Mouse (Mus musculus) MEL (cell line): ENCODE measurements around the gene Chsy1. TPM values are rescaled to one million over a fixed set of nuclear protein-coding genes. Genes with fewer than 3 reads are reported as not detected.

ENCODE experiments used
- DNase-seq: peaks from one replicate; pipeline ENCODE4 v3.0.0; 2011; ENCODE audit warnings: low read depth, low spot score
- H3K27ac ChIP-seq: 2 replicates; pipeline ENCODE4 v1.5.1; 2012; ENCODE audit warnings: low read depth, mild to moderate bottlenecking, control low read depth, low read length, moderate library complexity; ENCODE audit not compliant: control insufficient read depth
- H3K27me3 ChIP-seq, 2 experiments: fragments of 150-350 bp in 1 of 2; sonication (generic) in 1 of 2; 2 replicates each; pipeline ENCODE4 v1.6.1; 2012; ENCODE audit warnings: low read length in 2 of 2, mild to moderate bottlenecking in 2 of 2, improper control_type of control experiment in 1 of 2, moderate library complexity in 1 of 2; ENCODE audit not compliant: insufficient read depth in 2 of 2, control insufficient read depth in 1 of 2
- H3K36me3 ChIP-seq, 2 experiments: 2 replicates each; pipeline ENCODE4 v1.6.1; 2012 to 2014; ENCODE audit warnings: low read length in 2 of 2, improper control_type of control experiment in 1 of 2, inconsistent platforms in 1 of 2, mild to moderate bottlenecking in 1 of 2; ENCODE audit not compliant: insufficient read depth in 2 of 2, control insufficient read depth in 1 of 2
- H3K4me1 ChIP-seq, 2 experiments: fragments of 150-350 bp in 1 of 2; sonication (generic) in 1 of 2; 2 replicates each; pipeline ENCODE4 v1.6.1; 2012; ENCODE audit warnings: low read length in 2 of 2, improper control_type of control experiment in 1 of 2, mild to moderate bottlenecking in 1 of 2; ENCODE audit not compliant: insufficient read depth in 2 of 2, control insufficient read depth in 1 of 2
- H3K4me3 ChIP-seq, 2 experiments: fragments of 150-350 bp in 1 of 2; sonication (generic) in 1 of 2; 2 replicates each; pipeline ENCODE4 v1.5.1; 2012; ENCODE audit warnings: low read depth in 2 of 2, low read length in 2 of 2, mild to moderate bottlenecking in 2 of 2, moderate library complexity in 2 of 2, control low read depth in 1 of 2, improper control_type of control experiment in 1 of 2; ENCODE audit not compliant: control insufficient read depth in 1 of 2, insufficient read depth in 1 of 2
- H3K79me2 ChIP-seq: 2 replicates; pipeline ENCODE4 v1.6.1; 2012; ENCODE audit warnings: mild to moderate bottlenecking, low read length, moderate library complexity; ENCODE audit not compliant: control insufficient read depth, poor library complexity, insufficient read depth
- H3K9ac ChIP-seq: 2 replicates; pipeline ENCODE4 v1.6.1; 2012; ENCODE audit warnings: low read depth, mild to moderate bottlenecking, control low read depth, low read length, moderate library complexity; ENCODE audit not compliant: control insufficient read depth, poor library complexity, severe bottlenecking
- H3K9me3 ChIP-seq: fragments of 150-350 bp; sonication (generic); replicated peaks from 2 replicates; pipeline ENCODE4 v1.6.1; 2012; ENCODE audit warnings: mild to moderate bottlenecking, low read length, improper control_type of control experiment, moderate library complexity; ENCODE audit not compliant: insufficient read depth
- CHD1 ChIP-seq: IDR thresholded peaks from 2 replicates; pipeline ENCODE4 v1.6.1; 2012; ENCODE audit warnings: low read depth, mild to moderate bottlenecking, inconsistent platforms, low read length, improper control_type of control experiment
- CHD2 ChIP-seq: IDR thresholded peaks from 2 replicates; pipeline ENCODE4 v1.6.1; 2011; ENCODE audit warnings: low read length, improper control_type of control experiment
- CTCF ChIP-seq, 3 experiments: IDR thresholded peaks in 2 of 3; conservative IDR thresholded peaks in 1 of 3; 2 replicates each; pipeline ENCODE4 v1.5.1; 2011 to 2012; ENCODE audit warnings: low read length in 3 of 3, low read depth in 2 of 3, mild to moderate bottlenecking in 2 of 3, improper control_type of control experiment in 1 of 3, inconsistent platforms in 1 of 3, mixed read lengths in 1 of 3, moderate library complexity in 1 of 3; ENCODE audit not compliant: control insufficient read depth in 1 of 3, insufficient read depth in 1 of 3, poor library complexity in 1 of 3, severe bottlenecking in 1 of 3
- ELF1 ChIP-seq: IDR thresholded peaks from 2 replicates; pipeline ENCODE4 v1.6.1; 2014; ENCODE audit warnings: low read depth, mild to moderate bottlenecking, inconsistent platforms, low read length, improper control_type of control experiment, moderate library complexity
- GATA1 ChIP-seq: IDR thresholded peaks from 2 replicates; pipeline ENCODE4 v1.6.1; 2011; ENCODE audit warnings: low read depth, low read length, improper control_type of control experiment
- KAT2A ChIP-seq: conservative IDR thresholded peaks from 2 replicates; pipeline ENCODE4 v1.6.1; 2012; ENCODE audit warnings: low read depth, low read length, improper control_type of control experiment, inconsistent platforms
- MAX ChIP-seq: IDR thresholded peaks from 2 replicates; pipeline ENCODE4 v1.6.1; 2011; ENCODE audit warnings: low read length, improper control_type of control experiment
- NELFE ChIP-seq: IDR thresholded peaks from 2 replicates; pipeline ENCODE4 v1.6.1; 2011; ENCODE audit warnings: low read depth, low read length, improper control_type of control experiment
- POLR2AphosphoS2 ChIP-seq: IDR thresholded peaks from 2 replicates; pipeline ENCODE4 v1.6.1; 2011; ENCODE audit warnings: low read length, improper control_type of control experiment
- SIN3A ChIP-seq: IDR thresholded peaks from 2 replicates; pipeline ENCODE4 v1.6.1; 2012; ENCODE audit warnings: low read length, improper control_type of control experiment, inconsistent platforms
- TAL1 ChIP-seq: IDR thresholded peaks from 2 replicates; pipeline ENCODE4 v1.6.1; 2012; ENCODE audit warnings: mild to moderate bottlenecking, inconsistent platforms, low read length, moderate library complexity, mixed read lengths
- TBP ChIP-seq: IDR thresholded peaks from 2 replicates; pipeline ENCODE4 v1.8.0; 2011; ENCODE audit warnings: low read depth, low read length, improper control_type of control experiment
- UBTF ChIP-seq: IDR thresholded peaks from 2 replicates; pipeline ENCODE4 v1.6.1; 2012; ENCODE audit warnings: low read depth, mild to moderate bottlenecking, inconsistent platforms, low read length, improper control_type of control experiment, moderate library complexity, borderline replicate concordance; ENCODE audit not compliant: insufficient read depth
- USF2 ChIP-seq, 2 experiments: IDR thresholded peaks; 2 replicates each; pipeline ENCODE4 v1.6.1; 2011 to 2012; ENCODE audit warnings: improper control_type of control experiment in 2 of 2, low read length in 2 of 2, borderline replicate concordance in 1 of 2, inconsistent platforms in 1 of 2, low read depth in 1 of 2, mild to moderate bottlenecking in 1 of 2; ENCODE audit not compliant: insufficient read depth in 1 of 2
- ZNF384 ChIP-seq: IDR thresholded peaks from 2 replicates; pipeline ENCODE4 v1.6.1; 2012; ENCODE audit warnings: low read depth, mild to moderate bottlenecking, inconsistent platforms, low read length, improper control_type of control experiment
- polyA plus RNA-seq, 2 experiments: library from polyadenylated mRNA; stranded (reverse) in 1 of 2; unstranded in 1 of 2; fragments of >175 nt in 1 of 2; fragments of >200 nt in 1 of 2; gene quantifications; 2 replicates each; pipeline versions ENCODE4 v1.2.1 to v1.2.4; 2012; ENCODE audit warnings: low replicate concordance in 2 of 2, low read depth in 1 of 2; ENCODE audit not compliant: insufficient read length in 2 of 2, insufficient read depth in 1 of 2, missing spikeins in 1 of 2
- total RNA-seq: library from RNA; depleted of rRNA; stranded (reverse); fragments of 300-350 nt; gene quantifications from 2 replicates; pipeline ENCODE4 v1.2.3, GENCODE M21; 2012

Chsy1 gene
- total and polyA plus RNA-seq, 3 experiments = 8.5 to 10.3 TPM; not detected in 1

- DNase-seq = no peak
- no peaks in the 10 kb centered on the region for H3K27me3 ChIP-seq
- H3K79me2 ChIP-seq = no peaks in the 10 kb centered on the region
- no peak overlapping the region for H3K27ac ChIP-seq
- H3K4me3 ChIP-seq = no peak overlapping the region
- no peaks in the 10 kb centered on the region for H3K9me3 ChIP-seq
- TF ChIP-seq CTCF (IDR thresholded peaks at IDR 0.05 in 2 of 3, conservative IDR thresholded peaks at IDR 0.05 in 1 of 3; ENCODE audit: control insufficient read depth in 1 of 3, insufficient read depth in 1 of 3, low read depth in 2 of 3, low read length in 3 of 3, poor library complexity in 1 of 3, severe bottlenecking in 1 of 3) (no peak), UBTF (no peak), USF2 (IDR thresholded peaks at IDR 0.05; ENCODE audit: borderline replicate concordance in 1 of 2, insufficient read depth in 1 of 2, low read depth in 1 of 2, low read length in 2 of 2) (no peak), SIN3A (no peak), CHD2 (no peak), GATA1 (no peak), TAL1 (no peak), TBP (no peak)
- no peak overlapping the region for H3K9ac ChIP-seq
- no peaks in the 10 kb centered on the region for H3K4me1 ChIP-seq
- H3K36me3 ChIP-seq = no peaks in the 10 kb centered on the region; a peak in 1 of 4 replicates
These were observed 61.6 kb downstream of the Chsy1 start for GRCm38 (mm10) chr7:66170802-66171505.

DNA sequence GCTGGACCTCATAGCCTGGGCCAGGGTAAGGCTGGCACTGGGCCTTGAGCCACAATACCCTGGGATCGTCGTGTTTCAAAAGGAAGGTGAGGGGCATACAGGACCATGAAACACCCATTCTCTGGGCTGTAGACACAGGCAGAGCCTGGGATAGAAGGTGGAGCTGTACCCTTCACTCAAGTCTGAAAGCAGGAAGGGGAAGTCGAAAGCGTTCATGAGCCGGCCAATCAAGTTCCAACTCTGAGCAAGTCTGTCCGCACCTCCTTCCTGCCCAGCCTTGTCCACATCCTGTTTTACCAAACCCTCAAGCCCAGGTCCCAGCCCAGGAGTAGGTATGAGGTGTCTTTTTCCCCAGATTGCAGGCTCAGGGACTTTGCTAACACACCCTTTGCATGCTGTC, 66.4 kb downstream of the Chsy1 start:
- peak; percentile 28 for DNase-seq
- Histone ChIP-seq H3K27ac (no peak overlapping the region), H3K4me3 (no peak overlapping the region), H3K4me1 (no peaks in the 10 kb centered on the region), H3K27me3 (no peaks in the 10 kb centered on the region), H3K9ac (no peak overlapping the region), H3K79me2 (no peaks in the 10 kb centered on the region), H3K9me3 (no peaks in the 10 kb centered on the region), H3K36me3 (no peaks in the 10 kb centered on the region; a peak in 1 of 4 replicates)
- TF ChIP-seq POLR2AphosphoS2 = no peak
- TF ChIP-seq KAT2A = no peak
- TF ChIP-seq ELF1 = no peak
- TF ChIP-seq UBTF = no peak
- TF ChIP-seq NELFE = no peak
- no peak for TF ChIP-seq CHD1
- TF ChIP-seq MAX = no peak
- TF ChIP-seq USF2 (IDR thresholded peaks at IDR 0.05; ENCODE audit: borderline replicate concordance in 1 of 2, insufficient read depth in 1 of 2, low read depth in 1 of 2, low read length in 2 of 2) = no peak
- TF ChIP-seq GATA1 = no peak
- no peak for TF ChIP-seq ZNF384
